8 mouse cellular contexts compared by ENCODE assay signal in the genomic region with DNA sequence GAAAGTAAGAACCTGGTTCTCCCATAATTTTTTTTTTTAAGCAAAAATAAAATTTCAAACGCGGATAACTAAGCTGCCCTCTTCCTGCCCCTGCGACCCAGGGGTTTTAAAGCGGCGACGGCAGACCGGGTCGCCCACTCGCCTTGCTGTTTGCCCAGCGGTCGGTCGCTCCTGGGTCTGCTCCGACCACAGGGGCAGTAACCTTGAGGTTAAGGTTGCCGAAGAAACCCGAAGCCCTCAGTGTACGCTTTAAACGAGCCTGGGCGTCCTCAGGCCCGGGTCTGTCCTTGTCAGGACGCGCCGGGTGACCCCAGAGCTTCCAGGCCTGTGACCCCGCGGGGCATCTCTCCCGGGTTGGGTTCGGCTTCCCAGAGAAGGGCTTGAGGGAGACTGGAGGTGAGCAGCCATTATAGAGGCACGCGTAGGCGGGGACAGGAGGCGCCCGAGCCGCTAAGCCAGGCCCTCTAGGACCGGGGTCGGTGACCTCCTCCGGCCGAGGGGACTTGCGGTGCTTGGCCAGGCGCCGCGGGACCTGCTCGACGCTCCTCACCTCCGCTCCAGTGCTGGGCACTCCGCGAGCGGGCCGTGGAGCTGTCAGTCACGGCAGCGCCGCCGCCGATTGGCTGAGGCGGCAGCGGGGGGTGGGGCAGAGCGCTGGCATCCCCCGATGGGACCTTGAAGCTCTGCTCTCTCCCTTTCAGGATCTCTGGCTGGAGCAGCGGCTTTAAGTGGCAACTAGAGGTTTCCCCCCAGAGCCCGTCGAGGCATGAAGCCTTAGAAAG.
DNase-seq lines count a peak whose midpoint lies in the region; ATAC-seq and TF ChIP-seq lines count a peak whose summit lies in the region.

No protein-coding gene starts in this region.

- H3K79me2 ChIP-seq in liver, adult 2 months (ENCODE audit: control insufficient read depth, insufficient read depth, low read length) = peaks cover 32% of the 10 kb centered on the region

- no peaks in the 10 kb centered on the region for H3K9me3 ChIP-seq in heart, embryonic 11.5 days (replicated peaks; ENCODE audit: control insufficient read depth, low read length)
- H3K9me3 ChIP-seq in kidney, embryonic 16.5 days (ENCODE audit: low read length) = no peaks in the 10 kb centered on the region

- WGBS in heart, embryonic 11.5 days (ENCODE audit: insufficient replicate concordance) = under 1% methylated on average over 53 of the region's 59 CpGs
- WGBS in kidney, embryonic 16.5 days = under 1% methylated on average over 57 of the region's 59 CpGs
- under 1% methylated on average over 59 of the region's 59 CpGs for WGBS in liver, adult 2 months

- TF ChIP-seq POLR2A in brain, embryonic 14.5 days (IDR thresholded peaks at IDR 0.05; ENCODE audit: borderline replicate concordance, extremely low read depth, insufficient read depth, insufficient read length, poor library complexity, severe bottlenecking) = peak; percentile 19; the same call in 1 of the 2 replicates
- 0 out of 2 replicates have a peak, but pooled peaks have one; percentile 38 for TF ChIP-seq POLR2A in liver, adult 2 months (IDR thresholded peaks at IDR 0.05; ENCODE audit: extremely low read depth, insufficient read depth, low read length)

- no peaks in the 10 kb centered on the region for H3K27me3 ChIP-seq in heart, embryonic 11.5 days (ENCODE audit: control insufficient read depth, insufficient read depth, low read length)
- H3K27me3 ChIP-seq in kidney, embryonic 16.5 days (ENCODE audit: insufficient read depth, low read length) = no peaks in the 10 kb centered on the region
- H3K27me3 ChIP-seq in liver, adult 2 months (ENCODE audit: control insufficient read depth, insufficient read depth, low read length) = no peaks in the 10 kb centered on the region

- peak overlapping the region; percentile 99 for H3K4me2 ChIP-seq in heart, embryonic 11.5 days
- H3K4me2 ChIP-seq in kidney, embryonic 16.5 days (replicated peaks; ENCODE audit: low read depth, low read length) = peak overlapping the region; percentile 84

- peak overlapping the region; percentile 89 for H3K27ac ChIP-seq in heart, embryonic 11.5 days (ENCODE audit: low read depth, low read length)
- peak overlapping the region; percentile 92 for H3K27ac ChIP-seq in kidney, embryonic 16.5 days (ENCODE audit: low read length)
- H3K27ac ChIP-seq in liver, adult 2 months (replicated peaks; ENCODE audit: insufficient read depth, low read depth, low read length) = peak overlapping the region; percentile 88

- no peak for TF ChIP-seq CTCF in brain, embryonic 14.5 days (IDR thresholded peaks at IDR 0.05; ENCODE audit: borderline replicate concordance, extremely low read depth, insufficient read depth, insufficient read length)
- TF ChIP-seq CTCF in liver, adult 2 months (IDR thresholded peaks at IDR 0.05; ENCODE audit: low read depth, low read length) = no peak

- ATAC-seq in erythroblast, adult 5-6 weeks (replicated peaks; ENCODE audit: low FRiP score, poor library complexity, severe bottlenecking) = peak; percentile 84
- ATAC-seq in heart, embryonic 11.5 days (replicated peaks; ENCODE audit: insufficient number of reproducible peaks, low FRiP score, low TSS enrichment) = peak; percentile 91
- ATAC-seq in kidney, embryonic 16.5 days (ENCODE audit: low FRiP score, low TSS enrichment) = peak; percentile 85
- peak; percentile 76 for ATAC-seq in monocyte, adult 5-6 weeks (replicated peaks; ENCODE audit: insufficient number of reproducible peaks, low FRiP score, low TSS enrichment, poor library complexity, severe bottlenecking)

- H3K36me3 ChIP-seq in heart, embryonic 11.5 days (ENCODE audit: control insufficient read depth, insufficient read depth, low read length) = no peaks in the 10 kb centered on the region
- no peaks in the 10 kb centered on the region for H3K36me3 ChIP-seq in kidney, embryonic 16.5 days (ENCODE audit: insufficient read depth, low read length)
- no peaks in the 10 kb centered on the region for H3K36me3 ChIP-seq in liver, adult 2 months (ENCODE audit: control insufficient read depth, insufficient read depth, low read length)

- H3K9ac ChIP-seq in heart, embryonic 11.5 days (ENCODE audit: low read depth, low read length) = peak overlapping the region; percentile 88
- H3K9ac ChIP-seq in kidney, embryonic 16.5 days (replicated peaks; ENCODE audit: low read length) = peak overlapping the region; percentile 76
- H3K9ac ChIP-seq in liver, adult 2 months (ENCODE audit: low read depth, low read length) = peak overlapping the region; percentile 78

- DNase-seq in CD4-positive helper T cell, adult 2 months (ENCODE audit: low read depth, low spot score) = peak; percentile 92
- DNase-seq in brain, embryonic 14.5 days (ENCODE audit: low read depth) = peak; percentile 96
- peak; percentile 88 for DNase-seq in liver, adult 2 months (ENCODE audit: extremely low read depth, low read depth, low spot score)
- peak; percentile 90 to 91 for DNase-seq in spleen, postnatal 36 days (ENCODE audit: low spot score in 2 of 2)

- H3K4me1 ChIP-seq in heart, embryonic 11.5 days (ENCODE audit: control insufficient read depth, insufficient read depth, low read length) = peaks cover 67% of the 10 kb centered on the region
- H3K4me1 ChIP-seq in kidney, embryonic 16.5 days (ENCODE audit: insufficient read depth, low read length) = peaks cover 74% of the 10 kb centered on the region
- H3K4me1 ChIP-seq in liver, adult 2 months (ENCODE audit: control insufficient read depth, insufficient read depth, low read length) = peaks cover 15% of the 10 kb centered on the region

- H3K4me3 ChIP-seq in heart, embryonic 11.5 days (ENCODE audit: low read depth, low read length) = peak overlapping the region; percentile 63
- H3K4me3 ChIP-seq in kidney, embryonic 16.5 days (ENCODE audit: low read length) = peak overlapping the region; percentile 60
- peak overlapping the region; percentile 52 for H3K4me3 ChIP-seq in liver, adult 2 months (ENCODE audit: insufficient read depth, low read depth, low read length)

Comparison
In these comparisons a context has a peak if more than half of its experiments do, and no peak if none do; other contexts are left out.
1. Peak in every context shown above with its lines: DNase-seq, ATAC-seq, H3K4me3 ChIP-seq and H3K27ac ChIP-seq.